Mouse (Mus musculus) heart, postnatal 0 days (tissue): Measurements from ENCODE around the gene Wwox.

Experiments used
- CTCF ChIP-seq: IDR thresholded peaks from 2 replicates; pipeline ENCODE4 v1.5.1; 2016; ENCODE audit warnings: antibody characterized with exemption, control low read depth, low read depth
- EP300 ChIP-seq: IDR thresholded peaks from 2 replicates; pipeline ENCODE4 v1.6.1; 2016; ENCODE audit warnings: antibody characterized with exemption, low read depth

GRCm38 (mm10) chr8:115216801-115217200, 777.3 kb downstream of the Wwox start:
- TF ChIP-seq EP300 (no peak), CTCF (no peak)
